Mouse (Mus musculus): ENCODE data around the gene Clk2.

DNA sequence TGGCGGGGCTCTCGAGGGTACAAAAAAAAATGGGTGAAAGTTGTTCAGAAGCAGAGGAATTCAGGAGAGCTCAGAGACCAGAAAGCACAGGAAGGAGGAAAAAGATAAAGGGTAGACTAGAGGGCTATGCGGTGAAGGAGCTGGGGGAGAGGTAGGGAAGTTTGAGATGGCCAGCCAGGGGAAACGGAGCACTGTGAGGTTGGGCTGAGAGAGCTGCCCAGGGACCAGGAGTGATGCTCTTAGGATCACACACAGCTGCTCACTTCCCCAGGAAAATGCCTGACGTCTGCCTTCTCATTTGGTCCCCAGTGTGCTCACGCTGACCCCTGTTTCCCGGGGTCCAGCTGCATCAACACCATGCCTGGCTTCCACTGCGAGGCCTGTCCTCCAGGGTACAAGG, 55.0 kb downstream of the Clk2 start:
- TF ChIP-seq POLR2A (IDR thresholded peaks at IDR 0.05; ENCODE audit: insufficient read length, low read depth) = no peak
- TF ChIP-seq SRF (IDR thresholded peaks at IDR 0.05; ENCODE audit: control insufficient read depth, insufficient read length, low read depth) = no peak
- TF ChIP-seq REST (IDR thresholded peaks at IDR 0.05; ENCODE audit: insufficient read depth, insufficient read length) = no peak
- TF ChIP-seq USF1 (IDR thresholded peaks at IDR 0.05; ENCODE audit: low read depth) = no peak
- no peak for TF ChIP-seq TCF3 (IDR thresholded peaks at IDR 0.05; ENCODE audit: insufficient read length, low read depth)
- TF ChIP-seq TCF12 (IDR thresholded peaks at IDR 0.05; ENCODE audit: insufficient read depth, poor library complexity, severe bottlenecking) = no peak
- no peak for TF ChIP-seq CEBPB (IDR thresholded peaks at IDR 0.05; ENCODE audit: insufficient read depth, poor library complexity, severe bottlenecking)
- no peak for TF ChIP-seq MAX (IDR thresholded peaks at IDR 0.05; ENCODE audit: low read depth)
- no peak for TF ChIP-seq POLR2AphosphoS2 (IDR thresholded peaks at IDR 0.05; ENCODE audit: insufficient read length, low read depth)

Measured in myocyte (in vitro differentiated cells).